16 mouse cellular contexts compared by ENCODE assay signal in genomic region chr16:6483628-6484027, GRCm38 (mm10).
"Had no signal": no experiment of that assay in that cellular context is flagged by ENCODE, and none has a peak within 500 bp of the region (broad histone marks: within the 10 kb centered on the region; RNA-seq: fewer than 3 reads in every experiment).

No protein-coding gene starts in this region.

- DNase-seq: kidney, adult 11 months; kidney, adult 9 months; kidney, postnatal 36 days; layer of hippocampus, adult 9-11 months; layer of hippocampus, postnatal 36 days; lung, adult 2 months; retina, postnatal 1 day; right cerebral cortex, postnatal 4 days; spleen, adult 18-20 months; thymus, adult 18-20 months; thymus, postnatal 14 days had no signal

- H3K27ac ChIP-seq: kidney, postnatal 0 days; limb, embryonic 13.5 days; liver, embryonic 14.5 days; midbrain, embryonic 15.5 days; neural tube, embryonic 13.5 days had no signal

- H3K27me3 ChIP-seq: midbrain, embryonic 15.5 days had no signal

- H3K36me3 ChIP-seq: limb, embryonic 13.5 days; midbrain, embryonic 15.5 days; neural tube, embryonic 13.5 days had no signal

- H3K4me2 ChIP-seq: limb, embryonic 13.5 days; midbrain, embryonic 15.5 days; neural tube, embryonic 13.5 days had no signal

- H3K9me3 ChIP-seq: limb, embryonic 13.5 days; midbrain, embryonic 15.5 days; neural tube, embryonic 13.5 days had no signal

- H3K9ac ChIP-seq: limb, embryonic 13.5 days; liver, embryonic 14.5 days; midbrain, embryonic 15.5 days; neural tube, embryonic 13.5 days had no signal

- ATAC-seq: midbrain, embryonic 15.5 days had no signal

- H3K4me3 ChIP-seq: limb, embryonic 13.5 days; midbrain, embryonic 15.5 days; neural tube, embryonic 13.5 days had no signal
